Mouse (Mus musculus) bone marrow, adult 2 months (tissue): Measurements from ENCODE around the gene Hist1h2ad. TPM values are rescaled to one million over a fixed set of nuclear protein-coding genes. Genes with fewer than 3 reads are reported as not detected.
"Not testable (repeated sequence)": the region's sequence is repeated elsewhere in the genome, so short reads cannot be mapped to it uniquely, and the experiment has no call there.

ENCODE experiments used
- H3K27ac ChIP-seq: fragments of 200-500 bp; 2 replicates; pipeline ENCODE4 v1.5.1; 2012; ENCODE audit warnings: low read depth, mild to moderate bottlenecking, control low read depth, inconsistent platforms, low read length; ENCODE audit not compliant: control insufficient read depth, poor library complexity, insufficient read depth
- H3K4me1 ChIP-seq: fragments of 200-500 bp; 2 replicates; pipeline ENCODE4 v1.6.1; 2011; ENCODE audit warnings: low read length; ENCODE audit not compliant: control insufficient read depth, insufficient read depth
- H3K4me3 ChIP-seq: fragments of 200-500 bp; replicated peaks from 2 replicates; pipeline ENCODE3; 2011; ENCODE audit warnings: mild to moderate bottlenecking, low read depth, low read length, control low read depth; ENCODE audit not compliant: control insufficient read depth
- CTCF ChIP-seq: fragments of 200-500 bp; IDR thresholded peaks from 2 replicates; pipeline ENCODE4 v1.5.1; 2011; ENCODE audit warnings: low read length, control low read depth; ENCODE audit not compliant: control insufficient read depth, insufficient read depth
- POLR2A ChIP-seq: fragments of 200-500 bp; IDR thresholded peaks from 2 replicates; pipeline ENCODE4 v1.6.1; 2011; ENCODE audit warnings: low read depth, mild to moderate bottlenecking, control low read depth, low read length, borderline replicate concordance; ENCODE audit not compliant: control insufficient read depth
- WGBS: fragments of 180-500 bp; shearing (Covaris S2); methylation state at CpG from one replicate; pipeline ENCODE4 v1.1.7; 2018; 5-methylcytosine and 5-hydroxymethylcytosine counted together
- polyA plus RNA-seq: library from polyadenylated mRNA; stranded (reverse); fragments of >200 nt; gene quantifications from 2 replicates; pipeline ENCODE4 v1.2.4, GENCODE M21; 2011; ENCODE audit warnings: low replicate concordance; ENCODE audit not compliant: missing spikeins, insufficient read depth, insufficient read length

The Hist1h2ad gene
- polyA plus RNA-seq, 1 experiment = 4.3 TPM

GRCm38 (mm10) chr13:23555839-23556416 lies 18.3 kb upstream of the Hist1h2ad start:
- peak; percentile 28; the same call in 1 of the 2 replicates for TF ChIP-seq POLR2A
- no peak for TF ChIP-seq CTCF
- Histone ChIP-seq H3K27ac (peak overlapping the region; percentile 97), H3K4me1 (no peaks in the 10 kb centered on the region), H3K4me3 (peak overlapping the region; percentile 72)
- under 1% methylated on average over 18 of the region's 18 CpGs for WGBS

GRCm38 (mm10) chr13:23556906-23557305 lies 17.3 kb upstream of the Hist1h2ad start:
- WGBS = 75% methylated on average over 3 of the region's 3 CpGs
- TF ChIP-seq CTCF (no peak), POLR2A (no peak)
- Histone ChIP-seq H3K27ac (no peak overlapping the region), H3K4me3 (no peak overlapping the region), H3K4me1 (no peaks in the 10 kb centered on the region)

- H3K4me1 ChIP-seq, H3K27ac ChIP-seq: not testable (repeated sequence)
- WGBS = 59% methylated on average over 2 of the region's 2 CpGs
- H3K4me3 ChIP-seq = peak overlapping the region; percentile 37
Observed at GRCm38 (mm10) chr13:23560699-23561098, 13.5 kb upstream of the Hist1h2ad start.

- 0% methylated on average over 2 of the region's 5 CpGs for WGBS
- Histone ChIP-seq H3K4me3 (peak overlapping the region; percentile 30), H3K27ac (peak overlapping the region; percentile 95; the same call in 1 of the 2 replicates)
- H3K4me1 ChIP-seq = not testable (repeated sequence)
Observed at GRCm38 (mm10) chr13:23561531-23561882, 12.7 kb upstream of the Hist1h2ad start.

GRCm38 (mm10) chr13:23561883-23562659 lies 12.1 kb upstream of the Hist1h2ad start, which contains the start of gene Hist1h3e:
TSS of gene Hist1h3e (minus strand) at chr13:23562369.
- Histone ChIP-seq H3K4me3 (peak within 1 kb of the TSS; percentile 55), H3K27ac (peak within 1 kb of the TSS; percentile 95)
- under 1% methylated on average over 56 of the region's 67 CpGs for WGBS
- TF ChIP-seq POLR2A = peak; percentile 97
- H3K4me1 ChIP-seq = not testable (repeated sequence)

- no peak for TF ChIP-seq POLR2A
- no peak for TF ChIP-seq CTCF
- Histone ChIP-seq H3K4me1 (no peaks in the 10 kb centered on the region; the same call in 1 of the 2 replicates), H3K27ac (peak overlapping the region; percentile 80), H3K4me3 (peak overlapping the region; percentile 55)
- WGBS = 2% methylated on average over 18 of the region's 18 CpGs
Observed at GRCm38 (mm10) chr13:23562699-23563462, 11.3 kb upstream of the Hist1h2ad start.

GRCm38 (mm10) chr13:23564482-23564881 lies 9.7 kb upstream of the Hist1h2ad start:
- no peaks in the 10 kb centered on the region; the same call in 1 of the 2 replicates for H3K4me1 ChIP-seq
- H3K4me3 ChIP-seq = no peak overlapping the region
- no peak overlapping the region for H3K27ac ChIP-seq
- WGBS = 84% methylated on average over 2 of the region's 2 CpGs
- TF ChIP-seq CTCF = no peak
- TF ChIP-seq POLR2A = no peak

- H3K4me3 ChIP-seq = peak overlapping the region; percentile 43
- not testable (repeated sequence) for H3K4me1 ChIP-seq
- WGBS = 2% methylated on average over 27 of the region's 41 CpGs
- peak overlapping the region; percentile 99 for H3K27ac ChIP-seq
Observed at GRCm38 (mm10) chr13:23570261-23571021, 3.7 kb upstream of the Hist1h2ad start.
